Mouse (Mus musculus) midbrain, postnatal 0 days (tissue): ENCODE results near the gene Stx5a. TPM values are rescaled to one million over a fixed set of nuclear protein-coding genes. Genes with fewer than 3 reads are reported as not detected.

Experiments
- ATAC-seq: fragments of 200-750 bp; cut with Nextera tagmentation; 2 replicates; pipeline ENCODE4 v1.8.0; 2017; ENCODE audit warnings: moderate number of reproducible peaks, mild to moderate bottlenecking, moderate TSS enrichment, moderate library complexity; ENCODE audit not compliant: low FRiP score
- DNase-seq: peaks from one replicate; pipeline ENCODE4 v3.0.0-alpha.2; 2015; ENCODE audit warnings: low spot score
- H3K27ac ChIP-seq: fragments of 300-500 bp; sonication (generic); 2 replicates; pipeline ENCODE4 v1.5.1; 2014; ENCODE audit warnings: low read depth, mild to moderate bottlenecking, low read length, mixed read lengths
- H3K27me3 ChIP-seq: fragments of 300-500 bp; sonication (generic); 2 replicates; pipeline ENCODE4 v1.6.1; 2014; ENCODE audit warnings: low read length, control low read depth, mixed read lengths; ENCODE audit not compliant: insufficient read depth
- H3K36me3 ChIP-seq: fragments of 300-500 bp; sonication (generic); 2 replicates; pipeline ENCODE4 v1.6.1; 2014; ENCODE audit warnings: low read length, control low read depth, mixed read lengths; ENCODE audit not compliant: insufficient read depth
- H3K4me1 ChIP-seq: fragments of 300-500 bp; sonication (generic); 2 replicates; pipeline ENCODE4 v1.6.1; 2014; ENCODE audit warnings: mild to moderate bottlenecking, control low read depth, antibody characterized with exemption, low read length, mixed read lengths; ENCODE audit not compliant: insufficient read depth
- H3K4me2 ChIP-seq: fragments of 300-500 bp; sonication (generic); 2 replicates; pipeline ENCODE4 v1.6.1; 2014; ENCODE audit warnings: low read depth, mild to moderate bottlenecking, low read length, mixed read lengths; ENCODE audit not compliant: poor library complexity, severe bottlenecking
- H3K4me3 ChIP-seq: fragments of 300-500 bp; sonication (generic); 2 replicates; pipeline ENCODE4 v1.5.1; 2014; ENCODE audit warnings: low read depth, mild to moderate bottlenecking, low read length, moderate library complexity
- H3K9ac ChIP-seq: fragments of 300-500 bp; sonication (generic); replicated peaks from 2 replicates; pipeline ENCODE4 v1.6.1; 2014; ENCODE audit warnings: mild to moderate bottlenecking, low read length, moderate library complexity, mixed read lengths; ENCODE audit not compliant: poor library complexity, severe bottlenecking
- H3K9me3 ChIP-seq: fragments of 300-500 bp; sonication (generic); 2 replicates; pipeline ENCODE4 v1.6.1; 2016; ENCODE audit warnings: low read length, control low read depth
- CTCF ChIP-seq: IDR thresholded peaks from 2 replicates; pipeline ENCODE4 v1.5.1; 2016; ENCODE audit warnings: antibody characterized with exemption, mild to moderate bottlenecking
- WGBS: fragments of 180-500 bp; shearing (Covaris S2); extraction: QIAGEN DNeasy Blood & Tissue Kit; methylation state at CpG from one replicate; pipeline ENCODE4 v1.1.7; 2014; 5-methylcytosine and 5-hydroxymethylcytosine counted together
- polyA plus RNA-seq: library from polyadenylated mRNA; unstranded; fragments of >200 nt; fragmentation: Nextera tagmentation; extraction: Ambion mirVana; gene quantifications from 2 replicates; pipeline ENCODE4 v1.2.1, GENCODE M21; 2015
- total RNA-seq: library from RNA; depleted of rRNA; stranded (reverse); fragments of >200 nt; gene quantifications from 2 replicates; pipeline ENCODE4 v1.2.3, GENCODE M21; 2014

Gene Stx5a
- total and polyA plus RNA-seq, 2 experiments from 2014 or later = 104 to 112 TPM

DNA sequence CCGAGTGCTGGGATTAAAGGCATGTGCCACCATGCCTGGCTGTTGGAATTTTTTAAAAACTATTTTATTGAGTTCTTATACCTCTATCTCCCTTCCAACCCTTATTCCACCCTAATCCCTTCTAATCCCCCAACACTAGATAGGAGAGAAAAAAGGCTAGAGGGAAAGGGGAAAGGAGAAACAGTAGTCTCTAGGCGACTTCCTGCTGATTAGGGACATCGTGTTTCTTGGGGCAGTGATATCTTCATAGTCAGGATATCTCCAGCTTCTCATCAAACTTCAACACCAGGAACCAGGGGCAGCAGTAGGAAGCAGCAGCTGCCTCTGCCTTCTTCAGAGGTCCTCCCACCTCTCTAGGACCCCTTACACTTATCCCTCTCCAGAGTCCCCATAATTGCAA is 6.9 kb upstream of the Stx5a start:
- no peak for TF ChIP-seq CTCF
- no peak for ATAC-seq
- peaks cover 13% of the 10 kb centered on the region for H3K36me3 ChIP-seq
- H3K27me3 ChIP-seq = no peaks in the 10 kb centered on the region
- no peaks in the 10 kb centered on the region for H3K4me1 ChIP-seq
- 65% methylated on average over 3 of the region's 3 CpGs for WGBS
- H3K4me2 ChIP-seq = no peak overlapping the region
- no peak overlapping the region for H3K27ac ChIP-seq
- H3K4me3 ChIP-seq = no peak overlapping the region
- DNase-seq = no peak
- H3K9ac ChIP-seq = no peak overlapping the region
- no peaks in the 10 kb centered on the region for H3K9me3 ChIP-seq

GRCm38 (mm10) chr19:8735389-8736159 is 5.6 kb upstream of the Stx5a start, which contains the start of gene Wdr74:
Gene Wdr74, plus strand, starts transcription at chr19:8735827.
- Histone ChIP-seq H3K9me3 (no peaks in the 10 kb centered on the region), H3K4me3 (peak within 1 kb of the TSS; percentile 85), H3K9ac (peak within 1 kb of the TSS; percentile 75), H3K4me1 (no peaks in the 10 kb centered on the region; the same call in 1 of the 2 replicates), H3K36me3 (peaks cover 21% of the 10 kb centered on the region), H3K27ac (peak within 1 kb of the TSS; percentile 75), H3K4me2 (peak within 1 kb of the TSS; percentile 92), H3K27me3 (no peaks in the 10 kb centered on the region)
- ATAC-seq = peak; percentile 93
- TF ChIP-seq CTCF = no peak
- DNase-seq = peak; percentile 96
- under 1% methylated on average over 32 of the region's 32 CpGs for WGBS

GRCm38 (mm10) chr19:8736160-8736467 is 5.1 kb upstream of the Stx5a start:
- H3K27me3 ChIP-seq = no peaks in the 10 kb centered on the region
- peak; percentile 36; the same call in 1 of the 2 replicates for ATAC-seq
- H3K9me3 ChIP-seq = no peaks in the 10 kb centered on the region
- TF ChIP-seq CTCF = no peak
- H3K36me3 ChIP-seq = peaks cover 21% of the 10 kb centered on the region
- H3K9ac ChIP-seq = peak overlapping the region; percentile 75
- WGBS = 3% methylated on average over 11 of the region's 11 CpGs
- H3K4me3 ChIP-seq = peak overlapping the region; percentile 85
- H3K4me1 ChIP-seq = no peaks in the 10 kb centered on the region; the same call in 1 of the 2 replicates
- peak overlapping the region; percentile 92 for H3K4me2 ChIP-seq
- peak overlapping the region; percentile 75 for H3K27ac ChIP-seq
- DNase-seq = no peak

GRCm38 (mm10) chr19:8738911-8739310 is 2.3 kb upstream of the Stx5a start:
- no peak overlapping the region for H3K4me2 ChIP-seq
- H3K27me3 ChIP-seq = no peaks in the 10 kb centered on the region
- DNase-seq = no peak
- H3K4me1 ChIP-seq = peaks cover 10% of the 10 kb centered on the region; the same call in 1 of the 2 replicates
- no peak for ATAC-seq
- H3K36me3 ChIP-seq = peaks cover 26% of the 10 kb centered on the region
- no peak overlapping the region for H3K27ac ChIP-seq
- no peak overlapping the region for H3K4me3 ChIP-seq
- no peak for TF ChIP-seq CTCF
- 93% methylated on average over 7 of the region's 7 CpGs for WGBS
- H3K9ac ChIP-seq = no peak overlapping the region
- no peaks in the 10 kb centered on the region for H3K9me3 ChIP-seq

- peaks cover 26% of the 10 kb centered on the region for H3K36me3 ChIP-seq
- H3K27me3 ChIP-seq = no peaks in the 10 kb centered on the region
- H3K4me2 ChIP-seq = no peak overlapping the region
- H3K9me3 ChIP-seq = no peaks in the 10 kb centered on the region
- ATAC-seq (no peak), DNase-seq (no peak)
- no peak for TF ChIP-seq CTCF
- H3K9ac ChIP-seq = no peak overlapping the region
- H3K4me1 ChIP-seq = peaks cover 10% of the 10 kb centered on the region; the same call in 1 of the 2 replicates
- no peak overlapping the region for H3K27ac ChIP-seq
- H3K4me3 ChIP-seq = no peak overlapping the region
- WGBS = 98% methylated on average over 6 of the region's 6 CpGs
Observed at GRCm38 (mm10) chr19:8739646-8740045, 1.6 kb upstream of the Stx5a start.

DNA sequence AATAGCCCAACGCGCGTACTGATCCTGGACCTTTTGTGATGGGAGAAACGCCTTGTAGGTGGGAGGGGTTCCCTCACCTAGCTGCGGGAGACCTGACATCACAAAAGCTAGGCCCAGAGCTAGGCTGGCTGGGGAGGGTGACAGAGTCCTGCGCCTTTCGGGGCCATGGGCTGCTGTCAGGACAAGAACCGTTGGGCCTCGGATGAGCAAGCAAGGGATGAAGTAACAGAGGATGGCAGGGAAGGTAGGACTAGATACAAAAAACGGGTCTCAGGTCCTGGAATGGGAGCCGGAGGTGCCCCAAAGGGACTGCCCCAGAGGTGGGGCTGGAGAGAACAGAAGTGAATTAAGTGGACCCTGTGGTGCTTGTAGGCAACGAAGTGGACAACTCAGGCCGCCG is 610 bp upstream of the Stx5a start, which contains the start of gene 1700092M07Rik:
TSS of gene 1700092M07Rik (plus strand) at position 116 of the 400 bp plus-strand sequence.
- no peak for ATAC-seq
- peak within 1 kb of the TSS; percentile 85 for H3K4me3 ChIP-seq
- peak within 1 kb of the TSS; percentile 97 for H3K4me2 ChIP-seq
- H3K9me3 ChIP-seq = no peaks in the 10 kb centered on the region
- H3K27me3 ChIP-seq = no peaks in the 10 kb centered on the region
- peaks cover 28% of the 10 kb centered on the region for H3K36me3 ChIP-seq
- peak within 1 kb of the TSS; percentile 86 for H3K9ac ChIP-seq
- 66% methylated on average over 14 of the region's 14 CpGs for WGBS
- H3K4me1 ChIP-seq = peaks cover 10% of the 10 kb centered on the region; the same call in 1 of the 2 replicates
- DNase-seq = no peak
- H3K27ac ChIP-seq = peak within 1 kb of the TSS; percentile 95
- no peak for TF ChIP-seq CTCF
